Mouse (Mus musculus) right cerebral cortex, postnatal 36 days (tissue): ENCODE data around the gene Lpxn.
A peak's percentile ranks its signal among the peaks of the same experiment; 100 is the strongest.

ENCODE experiments used
- DNase-seq, 2 experiments: peaks; one replicate each; pipeline ENCODE4 v3.0.0; 2022; ENCODE audit warnings: low spot score in 2 of 2, mixed read lengths in 1 of 2

Lpxn gene

DNA sequence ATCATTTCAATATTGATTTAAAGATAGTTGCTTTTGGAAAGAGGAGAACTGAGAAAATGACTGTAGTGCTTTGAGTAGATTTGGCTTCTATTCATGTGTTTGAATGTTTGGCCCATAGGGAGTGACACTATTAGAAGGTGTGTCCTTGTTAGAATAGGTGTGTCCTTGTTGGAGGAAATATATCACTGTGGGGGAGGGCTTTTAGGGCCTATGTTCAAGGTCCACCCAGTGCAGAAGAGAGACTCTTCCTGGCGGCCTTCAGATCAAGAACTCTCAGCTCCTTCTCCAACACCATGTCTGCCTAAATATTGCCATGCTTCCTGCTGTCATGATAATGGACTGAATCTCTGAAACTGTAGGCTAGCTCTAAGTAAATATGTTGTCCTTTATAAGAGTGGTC, 8.2 kb downstream of the Lpxn start:
- no peak for DNase-seq

DNA sequence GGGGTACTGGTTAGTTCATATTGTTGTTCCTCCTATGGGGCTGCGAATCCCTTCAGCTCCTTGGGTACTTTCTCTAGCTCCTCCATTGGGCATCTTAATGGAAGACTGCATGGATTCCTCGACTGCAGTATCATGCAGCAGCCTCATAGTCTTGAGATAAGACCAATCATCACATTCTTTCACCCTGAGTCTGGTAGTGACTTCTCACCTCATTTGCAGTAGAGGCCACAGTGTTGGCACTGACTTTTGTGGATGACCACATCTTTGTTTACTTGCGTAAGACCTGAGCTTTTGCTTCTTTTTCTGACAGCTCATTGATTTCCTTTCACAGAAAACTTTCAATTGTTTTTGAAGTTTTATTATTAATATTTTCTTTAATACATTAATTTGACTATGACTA, 9.7 kb downstream of the Lpxn start:
- DNase-seq, result no peak

GRCm38 (mm10) chr19:12806214-12806613, 10.2 kb downstream of the Lpxn start:
- no peak for DNase-seq

- no peak for DNase-seq
Observed at GRCm38 (mm10) chr19:12812644-12813364, 16.8 kb downstream of the Lpxn start.

DNA sequence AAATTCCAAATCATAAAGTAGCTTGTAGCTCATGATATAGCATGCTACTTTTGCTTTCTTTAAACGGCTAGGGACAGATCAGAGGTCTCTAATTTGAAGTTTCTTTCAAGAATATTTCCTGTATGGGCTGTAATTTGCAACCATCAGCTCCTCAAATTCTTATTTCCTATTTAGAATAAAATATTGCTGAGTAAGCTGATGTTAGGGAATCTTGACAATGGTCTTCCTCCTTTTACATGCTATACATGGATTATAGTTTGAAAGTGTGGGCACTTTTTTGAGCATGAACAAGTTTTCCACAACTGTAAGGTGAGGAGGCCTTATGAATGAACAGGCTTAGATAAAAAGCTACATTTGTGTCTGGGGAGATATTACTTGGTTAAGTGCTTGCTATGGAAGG, 17.9 kb downstream of the Lpxn start:
- DNase-seq, result no peak

DNA sequence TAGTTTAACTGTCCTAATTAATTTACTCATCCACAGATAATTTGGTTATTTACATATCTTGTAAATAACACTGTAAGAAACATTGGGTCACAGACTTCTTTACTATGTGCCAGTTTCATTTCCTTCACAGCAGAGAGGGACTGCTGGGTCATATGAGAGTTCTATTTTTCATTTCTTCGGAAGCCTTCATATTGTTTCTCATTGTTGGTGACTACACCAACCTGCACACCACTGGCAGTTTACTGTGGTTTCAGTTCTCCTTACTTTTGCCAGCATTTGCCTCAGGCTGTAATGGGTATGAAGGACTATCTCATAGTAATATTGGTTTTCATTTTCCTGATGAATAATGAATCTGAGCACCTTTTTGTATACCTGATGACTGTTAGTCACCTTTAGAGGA, 22.5 kb downstream of the Lpxn start:
- no peak for DNase-seq

GRCm38 (mm10) chr19:12820383-12820782, 24.4 kb downstream of the Lpxn start:
- no peak for DNase-seq

DNA sequence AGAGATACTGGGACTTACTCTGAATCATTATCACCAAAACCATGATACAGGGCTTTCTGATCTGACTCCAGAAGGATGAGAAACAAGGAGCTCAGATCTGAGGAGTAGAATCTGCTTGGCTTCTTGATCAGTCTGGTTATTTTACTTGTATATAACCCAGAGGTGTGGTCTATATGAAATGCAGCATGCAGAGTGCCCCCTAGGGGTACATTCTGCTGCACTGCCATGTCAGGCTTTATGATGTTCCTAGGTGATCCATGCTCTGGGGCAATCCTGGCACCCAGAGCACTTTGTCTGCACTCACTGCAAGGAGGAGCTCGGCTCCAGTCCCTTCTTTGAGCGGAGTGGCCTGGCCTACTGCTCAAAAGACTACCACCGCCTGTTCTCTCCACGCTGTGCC, 28.6 kb downstream of the Lpxn start:
- DNase-seq, result no peak

- DNase-seq, result no peak
Observed at GRCm38 (mm10) chr19:12830823-12831430, 34.9 kb downstream of the Lpxn start.

GRCm38 (mm10) chr19:12831559-12831958, 35.6 kb downstream of the Lpxn start:
- DNase-seq, result no peak

- peak in 1 of 2 experiments; percentile 3 for DNase-seq
Observed at GRCm38 (mm10) chr19:12833625-12834024, 37.6 kb downstream of the Lpxn start.

GRCm38 (mm10) chr19:12838507-12838906, 42.5 kb downstream of the Lpxn start:
- no peak for DNase-seq

- no peak for DNase-seq
Observed at GRCm38 (mm10) chr19:12846382-12846781, 50.4 kb downstream of the Lpxn start, which contains the start of gene Gm5244. Gene Gm5244 (plus strand): TSS chr19:12846682.

- DNase-seq, result no peak
Observed at GRCm38 (mm10) chr19:12856983-12857382, 61.0 kb downstream of the Lpxn start, which contains the start of gene Olfr1444. Gene Olfr1444 (plus strand): TSS chr19:12857283.
